8 mouse cellular contexts compared by ENCODE assay signal in genomic region chr11:85270631-85271030, GRCm38 (mm10). TPM values are rescaled to one million over a fixed set of nuclear protein-coding genes. Genes with fewer than 3 reads are reported as not detected.
A peak's percentile ranks its signal among the peaks of the same experiment; 100 is the strongest.
DNase-seq lines count a peak whose midpoint lies in the region; ATAC-seq lines count a peak whose summit lies in the region.

No protein-coding gene starts in this region.

- H3K4me3 ChIP-seq in hindbrain, embryonic 14.5 days (replicated peaks; ENCODE audit: low read length), result no peak overlapping the region
- no peak overlapping the region for H3K4me3 ChIP-seq in hindbrain, embryonic 13.5 days
- H3K4me3 ChIP-seq in limb, embryonic 10.5 days, result no peak overlapping the region

- no peak overlapping the region for H3K27ac ChIP-seq in hindbrain, embryonic 14.5 days
- H3K27ac ChIP-seq in hindbrain, embryonic 13.5 days, result no peak overlapping the region
- H3K27ac ChIP-seq in limb, embryonic 10.5 days, result no peak overlapping the region

- no peak for ATAC-seq in hindbrain, embryonic 14.5 days (ENCODE audit: low FRiP score)
- ATAC-seq in hindbrain, embryonic 13.5 days (ENCODE audit: low FRiP score), result no peak

- DNase-seq in hindbrain, embryonic 14.5 days (ENCODE audit: low spot score), result peak; percentile 36
- peak; percentile 79 for DNase-seq in A20 (ENCODE audit: low read depth, low spot score)
- DNase-seq in MEL-GATA-1-ER (ENCODE audit: extremely low read depth, low read depth), result peak; percentile 84
- peak; percentile 16 to 64 for DNase-seq in cerebellum, postnatal 25 days
- peak; percentile 55 for DNase-seq in limb, embryonic 10.5 days (ENCODE audit: low spot score)
- peak; percentile 32 for DNase-seq in retina, postnatal 7 days (ENCODE audit: low read depth, low spot score)
- DNase-seq in ovary, adult 18-20 months (ENCODE audit: low spot score), result no peak

- no peaks in the 10 kb centered on the region for H3K9me3 ChIP-seq in hindbrain, embryonic 14.5 days (ENCODE audit: control insufficient read depth, low read length)
- H3K9me3 ChIP-seq in hindbrain, embryonic 13.5 days, result no peaks in the 10 kb centered on the region
- H3K9me3 ChIP-seq in limb, embryonic 10.5 days (replicated peaks), result no peaks in the 10 kb centered on the region

- H3K4me2 ChIP-seq in hindbrain, embryonic 14.5 days (replicated peaks), result no peak overlapping the region
- no peak overlapping the region for H3K4me2 ChIP-seq in hindbrain, embryonic 13.5 days

- WGBS in hindbrain, embryonic 14.5 days, result 62% methylated on average over 3 of the region's 3 CpGs
- 57% methylated on average over 3 of the region's 3 CpGs for WGBS in hindbrain, embryonic 13.5 days
- WGBS in limb, embryonic 10.5 days, result 62% methylated on average over 3 of the region's 3 CpGs

- H3K27me3 ChIP-seq in hindbrain, embryonic 14.5 days (ENCODE audit: control insufficient read depth, insufficient read depth, low read length), result no peaks in the 10 kb centered on the region
- H3K27me3 ChIP-seq in hindbrain, embryonic 13.5 days, result no peaks in the 10 kb centered on the region
- no peaks in the 10 kb centered on the region for H3K27me3 ChIP-seq in limb, embryonic 10.5 days (ENCODE audit: low read depth, poor library complexity, severe bottlenecking)

- no peaks in the 10 kb centered on the region for H3K4me1 ChIP-seq in hindbrain, embryonic 14.5 days (replicated peaks; ENCODE audit: control insufficient read depth, insufficient read depth, low read length)
- H3K4me1 ChIP-seq in hindbrain, embryonic 13.5 days (replicated peaks), result no peaks in the 10 kb centered on the region
- no peaks in the 10 kb centered on the region for H3K4me1 ChIP-seq in limb, embryonic 10.5 days

- no peak overlapping the region for H3K9ac ChIP-seq in hindbrain, embryonic 14.5 days
- no peak overlapping the region for H3K9ac ChIP-seq in hindbrain, embryonic 13.5 days

- H3K36me3 ChIP-seq in hindbrain, embryonic 14.5 days (replicated peaks; ENCODE audit: control insufficient read depth, insufficient read depth), result no peaks in the 10 kb centered on the region
- H3K36me3 ChIP-seq in hindbrain, embryonic 13.5 days, result no peaks in the 10 kb centered on the region
- no peaks in the 10 kb centered on the region for H3K36me3 ChIP-seq in limb, embryonic 10.5 days

RNA-seq across cellular contexts. Expression of gene Appbp2, which starts 35.7 kb away (rescaled TPM):
- 58.1 and 63.9 TPM in 2 replicates for polyA plus RNA-seq in hindbrain, embryonic 14.5 days (2014; fragmentation: Nextera tagmentation; extraction: Ambion mirVana)
- 44.0 and 46.3 TPM in 2 replicates for polyA plus RNA-seq in hindbrain, embryonic 13.5 days (2015; fragmentation: Nextera tagmentation; extraction: Ambion mirVana)
- 39.3 and 42.8 TPM in 2 replicates for polyA plus RNA-seq in limb, embryonic 10.5 days (2016; fragmentation: Nextera tagmentation; extraction: Ambion mirVana)

RNA-seq across cellular contexts. Expression of gene Ppm1d, which starts 40.4 kb away (rescaled TPM):
- 21.1 and 22.2 TPM in 2 replicates for polyA plus RNA-seq in hindbrain, embryonic 14.5 days (2014; fragmentation: Nextera tagmentation; extraction: Ambion mirVana)
- polyA plus RNA-seq in hindbrain, embryonic 13.5 days (2015; fragmentation: Nextera tagmentation; extraction: Ambion mirVana), result 18.3 and 19.5 TPM in 2 replicates
- polyA plus RNA-seq in limb, embryonic 10.5 days (2016; fragmentation: Nextera tagmentation; extraction: Ambion mirVana), result 22.7 and 24.7 TPM in 2 replicates
